Mouse (Mus musculus) megakaryocyte, embryonic 14.5 days (primary cell): ENCODE measurements around the gene Top1. TPM values are rescaled to one million over a fixed set of nuclear protein-coding genes. Genes with fewer than 3 reads are reported as not detected.

Experiments used
- H3K27me3 ChIP-seq: replicated peaks from 2 replicates; pipeline ENCODE3; 2012; ENCODE audit warnings: inconsistent platforms
- H3K36me3 ChIP-seq: replicated peaks from 2 replicates; pipeline ENCODE3; 2012; ENCODE audit warnings: low read length, inconsistent platforms, mixed read lengths
- H3K4me1 ChIP-seq: 2 replicates; pipeline ENCODE4 v1.6.1; 2012; ENCODE audit warnings: inconsistent platforms
- H3K4me3 ChIP-seq: replicated peaks from 2 replicates; pipeline ENCODE3; 2012; ENCODE audit warnings: moderate library complexity, mild to moderate bottlenecking, inconsistent platforms
- H3K9me3 ChIP-seq: 2 replicates; pipeline ENCODE4 v1.6.1; 2012; ENCODE audit warnings: inconsistent platforms
- FLI1 ChIP-seq: IDR thresholded peaks from 2 replicates; pipeline ENCODE4 v1.6.1; 2012; ENCODE audit warnings: low read length, inconsistent platforms, mixed read lengths
- GATA1 ChIP-seq: IDR thresholded peaks from 3 replicates; pipeline ENCODE4 v1.6.1; 2012; ENCODE audit warnings: mixed read lengths, low read length, inconsistent platforms, borderline replicate concordance
- polyA plus RNA-seq: library from polyadenylated mRNA; stranded (reverse); fragments of >175 nt; gene quantifications from 2 replicates; pipeline ENCODE4 v1.2.3, GENCODE M21; 2012; ENCODE audit warnings: low replicate concordance; ENCODE audit not compliant: insufficient read depth

Top1 gene
- polyA plus RNA-seq, 1 experiment: 107 TPM

GRCm38 (mm10) chr2:160729436-160729835 lies 83.7 kb downstream of the Top1 start:
- peaks cover 34% of the 10 kb centered on the region for H3K36me3 ChIP-seq
- H3K4me3 ChIP-seq: no peak overlapping the region
- H3K9me3 ChIP-seq: no peaks in the 10 kb centered on the region
- peaks cover 2% of the 10 kb centered on the region for H3K27me3 ChIP-seq
- H3K4me1 ChIP-seq: peaks cover 51% of the 10 kb centered on the region
- TF ChIP-seq GATA1 (no peak), FLI1 (no peak)

GRCm38 (mm10) chr2:160729851-160730796 lies 84.4 kb downstream of the Top1 start:
- Histone ChIP-seq H3K9me3 (no peaks in the 10 kb centered on the region), H3K4me3 (peak overlapping the region; percentile 96), H3K36me3 (peaks cover 31% of the 10 kb centered on the region), H3K4me1 (peaks cover 56% of the 10 kb centered on the region), H3K27me3 (peaks cover 2% of the 10 kb centered on the region)
- TF ChIP-seq FLI1: no peak
- TF ChIP-seq GATA1: no peak

- Histone ChIP-seq H3K27me3 (peaks cover 2% of the 10 kb centered on the region), H3K36me3 (peaks cover 31% of the 10 kb centered on the region), H3K9me3 (no peaks in the 10 kb centered on the region), H3K4me3 (peak overlapping the region; percentile 96), H3K4me1 (peaks cover 62% of the 10 kb centered on the region)
- TF ChIP-seq GATA1: no peak
- TF ChIP-seq FLI1: no peak
Observed at GRCm38 (mm10) chr2:160730797-160731116, 85.1 kb downstream of the Top1 start.

- Histone ChIP-seq H3K4me3 (peak within 1 kb of the TSS; percentile 96), H3K4me1 (peaks cover 67% of the 10 kb centered on the region), H3K9me3 (no peaks in the 10 kb centered on the region), H3K27me3 (peaks cover 2% of the 10 kb centered on the region), H3K36me3 (peaks cover 33% of the 10 kb centered on the region)
- no peak for TF ChIP-seq FLI1
Observed at GRCm38 (mm10) chr2:160731117-160731838, 85.6 kb downstream of the Top1 start, which contains the start of gene Plcg1. Gene Plcg1 (plus strand): TSS chr2:160731300.

GRCm38 (mm10) chr2:160731839-160732261 lies 86.2 kb downstream of the Top1 start:
- no peak for TF ChIP-seq GATA1
- Histone ChIP-seq H3K4me1 (peaks cover 71% of the 10 kb centered on the region), H3K36me3 (peaks cover 35% of the 10 kb centered on the region), H3K27me3 (peaks cover 2% of the 10 kb centered on the region), H3K9me3 (no peaks in the 10 kb centered on the region), H3K4me3 (peak overlapping the region; percentile 96)

- Histone ChIP-seq H3K9me3 (no peaks in the 10 kb centered on the region), H3K36me3 (peaks cover 40% of the 10 kb centered on the region), H3K4me3 (peak overlapping the region; percentile 96), H3K4me1 (peaks cover 78% of the 10 kb centered on the region), H3K27me3 (peaks cover 2% of the 10 kb centered on the region)
- TF ChIP-seq FLI1 (no peak), GATA1 (no peak)
Observed at GRCm38 (mm10) chr2:160732420-160732995, 86.8 kb downstream of the Top1 start.

- no peak for TF ChIP-seq FLI1
- TF ChIP-seq GATA1: no peak
- Histone ChIP-seq H3K4me1 (peaks cover 82% of the 10 kb centered on the region), H3K27me3 (peaks cover 2% of the 10 kb centered on the region), H3K4me3 (peak overlapping the region; percentile 96), H3K9me3 (no peaks in the 10 kb centered on the region), H3K36me3 (peaks cover 42% of the 10 kb centered on the region)
Observed at GRCm38 (mm10) chr2:160733131-160733531, 87.4 kb downstream of the Top1 start.

GRCm38 (mm10) chr2:160734331-160734730 lies 88.6 kb downstream of the Top1 start:
- Histone ChIP-seq H3K9me3 (no peaks in the 10 kb centered on the region), H3K27me3 (peaks cover 2% of the 10 kb centered on the region), H3K4me3 (no peak overlapping the region), H3K4me1 (peaks cover 89% of the 10 kb centered on the region), H3K36me3 (peaks cover 54% of the 10 kb centered on the region)
- TF ChIP-seq FLI1 (no peak), GATA1 (no peak)

GRCm38 (mm10) chr2:160735706-160736310 lies 90.1 kb downstream of the Top1 start:
- Histone ChIP-seq H3K9me3 (no peaks in the 10 kb centered on the region), H3K4me1 (peaks cover 89% of the 10 kb centered on the region), H3K36me3 (peaks cover 65% of the 10 kb centered on the region), H3K27me3 (no peaks in the 10 kb centered on the region), H3K4me3 (peak overlapping the region; percentile 21)
- TF ChIP-seq FLI1 (no peak), GATA1 (no peak)
